Mouse (Mus musculus) megakaryocyte, embryonic 14.5 days (primary cell): ENCODE results near the gene Hecw2.

Experiments
- FLI1 ChIP-seq: IDR thresholded peaks from 2 replicates; pipeline ENCODE4 v1.6.1; 2012; ENCODE audit warnings: low read length, inconsistent platforms, mixed read lengths
- GATA1 ChIP-seq: IDR thresholded peaks from 3 replicates; pipeline ENCODE4 v1.6.1; 2012; ENCODE audit warnings: mixed read lengths, low read length, inconsistent platforms, borderline replicate concordance

DNA sequence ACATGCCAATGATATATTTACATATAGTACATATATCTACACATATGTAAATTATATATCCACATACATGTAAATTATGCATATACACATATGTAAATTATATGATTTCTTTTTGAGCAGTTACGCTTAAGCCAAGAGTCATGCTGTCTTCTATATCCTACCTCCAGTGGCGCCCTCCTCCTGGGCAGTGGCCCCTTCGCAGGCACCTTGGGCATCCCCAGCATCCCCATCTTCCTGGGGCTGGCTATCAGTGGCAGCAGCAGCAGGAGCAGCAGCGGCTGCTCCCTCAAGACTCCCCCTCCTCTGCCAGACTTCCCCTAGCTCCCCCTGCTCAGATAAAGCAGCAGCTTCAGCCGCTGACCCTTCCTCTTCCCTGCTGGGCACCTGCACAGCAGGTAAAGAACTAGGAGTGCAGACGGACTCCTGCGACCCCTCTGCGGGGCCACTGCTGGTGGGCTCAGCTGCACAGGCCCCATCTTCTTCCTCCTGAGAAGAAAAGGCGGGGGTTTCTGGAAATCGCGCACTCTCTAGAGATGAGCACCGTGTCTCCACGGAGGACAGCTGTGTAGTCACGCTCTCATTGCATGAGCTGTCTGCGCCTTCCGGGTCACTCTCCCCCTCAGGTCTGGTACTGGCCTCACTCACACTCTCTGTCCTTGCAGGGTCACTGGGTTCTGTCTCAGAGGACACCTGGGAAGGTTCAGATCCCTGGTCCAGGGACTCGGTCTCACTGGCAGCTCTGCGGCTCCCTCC is 269.6 kb downstream of the Hecw2 start:
- TF ChIP-seq GATA1 (no peak), FLI1 (no peak)
